9 mouse cellular contexts compared by ENCODE assay signal in the genomic region with DNA sequence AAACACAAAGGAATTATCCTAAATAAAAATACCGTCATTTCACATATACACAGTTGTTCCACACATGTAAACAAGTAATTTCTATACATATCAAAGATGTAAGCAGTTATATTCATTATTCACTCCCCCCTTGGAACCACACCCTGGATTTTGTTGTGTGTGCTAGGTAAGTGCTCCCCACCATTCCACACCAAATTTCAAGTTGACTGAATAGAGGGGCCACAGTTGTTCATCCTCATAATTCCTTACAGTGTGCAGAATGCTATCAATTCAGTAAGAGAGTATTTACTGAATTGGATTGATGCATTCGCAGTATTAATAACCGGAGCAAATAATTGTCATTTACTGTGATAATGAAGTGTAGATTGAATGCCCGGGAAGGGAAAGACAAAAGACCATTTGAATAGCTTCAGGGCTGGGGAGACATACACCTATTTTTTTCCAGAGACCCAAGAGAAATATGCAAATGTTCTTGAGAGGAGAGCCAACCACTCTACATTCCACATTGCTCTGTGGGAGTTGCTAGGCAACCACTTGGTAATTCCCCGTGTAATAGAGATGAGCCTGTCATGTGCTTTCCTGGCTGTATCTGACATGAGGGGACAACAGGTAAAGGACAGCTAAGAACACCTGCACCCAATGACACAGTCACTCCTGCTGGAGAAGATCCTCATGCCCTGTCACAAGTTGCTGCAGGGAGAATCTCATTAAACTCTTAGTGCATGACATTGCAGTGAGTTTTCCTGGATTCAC. TPM values are rescaled to one million over a fixed set of nuclear protein-coding genes. Genes with fewer than 3 reads are reported as not detected.
A peak's percentile ranks its signal among the peaks of the same experiment; 100 is the strongest.
DNase-seq lines count a peak whose midpoint lies in the region; ATAC-seq and TF ChIP-seq lines count a peak whose summit lies in the region.
"Had no signal": no experiment of that assay in that cellular context is flagged by ENCODE, and none has a peak within 500 bp of the region (broad histone marks: within the 10 kb centered on the region; RNA-seq: fewer than 3 reads in every experiment).

No protein-coding gene starts in this region.

- H3K9ac ChIP-seq in CH12.LX (ENCODE audit: insufficient read depth, low read depth) = no peak overlapping the region; the same call in 1 of the 2 replicates
- H3K9ac ChIP-seq in forebrain, embryonic 15.5 days (replicated peaks) = no peak overlapping the region
- peak overlapping the region; percentile 18; the same call in 1 of the 2 replicates for H3K9ac ChIP-seq in midbrain, embryonic 11.5 days (ENCODE audit: low read length)
- no peak overlapping the region for H3K9ac ChIP-seq in intestine, postnatal 0 days (ENCODE audit: low read depth, low read length)
- no peak overlapping the region for H3K9ac ChIP-seq in liver, postnatal 0 days (replicated peaks)
- H3K9ac ChIP-seq: embryonic facial prominence, embryonic 12.5 days had no signal

- ATAC-seq in forebrain, embryonic 15.5 days (replicated peaks) = peak; percentile 65
- ATAC-seq in midbrain, embryonic 11.5 days (ENCODE audit: low FRiP score) = peak; percentile 68
- no peak for ATAC-seq in megakaryocyte-erythroid progenitor cell, adult 5-6 weeks (replicated peaks; ENCODE audit: low FRiP score, low TSS enrichment, poor library complexity, severe bottlenecking)
- no peak for ATAC-seq in intestine, postnatal 0 days
- ATAC-seq in liver, postnatal 0 days = no peak

- TF ChIP-seq EP300 in CH12.LX (IDR thresholded peaks at IDR 0.05; ENCODE audit: low read length) = 0 out of 2 replicates have a peak, but pooled peaks have one; percentile 49
- TF ChIP-seq EP300 in liver, postnatal 0 days (IDR thresholded peaks at IDR 0.05; ENCODE audit: low read depth) = no peak

- H3K4me1 ChIP-seq in CH12.LX (ENCODE audit: control insufficient read depth in 1 of 2, insufficient read depth in 2 of 2) = peaks cover 4 to 55% of the 10 kb centered on the region in 2 experiments
- peaks cover 33% of the 10 kb centered on the region for H3K4me1 ChIP-seq in forebrain, embryonic 15.5 days
- peaks cover 28% of the 10 kb centered on the region for H3K4me1 ChIP-seq in midbrain, embryonic 11.5 days (ENCODE audit: control insufficient read depth, insufficient read depth, low read length)
- 0 out of 2 replicates have a peak, but pooled peaks cover 3% of the 10 kb centered on the region for H3K4me1 ChIP-seq in intestine, postnatal 0 days (replicated peaks; ENCODE audit: control insufficient read depth, insufficient read depth, low read length)
- H3K4me1 ChIP-seq in liver, postnatal 0 days (ENCODE audit: insufficient read depth) = peaks cover 6% of the 10 kb centered on the region; the same call in 1 of the 2 replicates

- TF ChIP-seq RAD21 in CH12.LX (IDR thresholded peaks at IDR 0.05; ENCODE audit: low read depth, low read length) = no peak

- H3K36me3 ChIP-seq in CH12.LX (replicated peaks in 1 of 2; ENCODE audit: control insufficient read depth in 1 of 2, insufficient read depth in 1 of 2, low read length in 1 of 2) = no peaks in the 10 kb centered on the region
- H3K36me3 ChIP-seq in forebrain, embryonic 15.5 days = no peaks in the 10 kb centered on the region
- no peaks in the 10 kb centered on the region for H3K36me3 ChIP-seq in midbrain, embryonic 11.5 days (ENCODE audit: control insufficient read depth, insufficient read depth, low read length)
- no peaks in the 10 kb centered on the region for H3K36me3 ChIP-seq in intestine, postnatal 0 days (ENCODE audit: control insufficient read depth, insufficient read depth)
- no peaks in the 10 kb centered on the region for H3K36me3 ChIP-seq in liver, postnatal 0 days (replicated peaks; ENCODE audit: insufficient read depth, low read length)
- H3K36me3 ChIP-seq: embryonic facial prominence, embryonic 12.5 days; limb, embryonic 13.5 days had no signal

- no peak for TF ChIP-seq CTCF in CH12.LX (conservative IDR thresholded peaks at IDR 0.05 in 1 of 2, IDR thresholded peaks at IDR 0.05 in 1 of 2; ENCODE audit: low read depth in 2 of 2, low read length in 2 of 2)
- no peak for TF ChIP-seq CTCF in intestine, postnatal 0 days (IDR thresholded peaks at IDR 0.05; ENCODE audit: low read depth)
- TF ChIP-seq CTCF in liver, postnatal 0 days (IDR thresholded peaks at IDR 0.05; ENCODE audit: low read depth) = no peak

- in situ Hi-C loops in CH12.LX (cut with MboI; ENCODE audit: low pct_ligation_motif_present, low pct_unique_long_range_greater_than_20kb, low sequenced_read_pairs) = no loop called here

- peak; percentile 48 to 53 for DNase-seq in B cell, adult 2 months
- peak; percentile 92 for DNase-seq in CH12.LX (ENCODE audit: extremely low read depth)
- peak; percentile 97 for DNase-seq in midbrain, embryonic 11.5 days (ENCODE audit: low spot score, missing footprints)
- DNase-seq in liver, postnatal 0 days = no peak

- H3K4me3 ChIP-seq in CH12.LX (replicated peaks in 1 of 3; ENCODE audit: low read depth in 2 of 3, low read length in 2 of 3, poor library complexity in 1 of 3) = no peak overlapping the region
- no peak overlapping the region for H3K4me3 ChIP-seq in forebrain, embryonic 15.5 days
- no peak overlapping the region for H3K4me3 ChIP-seq in midbrain, embryonic 11.5 days (ENCODE audit: low read depth, low read length)
- H3K4me3 ChIP-seq in intestine, postnatal 0 days (ENCODE audit: low read depth, low read length) = no peak overlapping the region
- H3K4me3 ChIP-seq in liver, postnatal 0 days (ENCODE audit: low read depth, low read length) = no peak overlapping the region
- H3K4me3 ChIP-seq: embryonic facial prominence, embryonic 12.5 days; limb, embryonic 13.5 days had no signal

- TF ChIP-seq POLR2A in CH12.LX (IDR thresholded peaks at IDR 0.05; ENCODE audit: low read depth, low read length) = no peak

- H3K79me2 ChIP-seq in CH12.LX (replicated peaks; ENCODE audit: control insufficient read depth, extremely low read depth, insufficient read depth, poor library complexity, severe bottlenecking) = no peaks in the 10 kb centered on the region

- H3K27me3 ChIP-seq in CH12.LX (replicated peaks) = no peaks in the 10 kb centered on the region
- no peaks in the 10 kb centered on the region for H3K27me3 ChIP-seq in forebrain, embryonic 15.5 days
- H3K27me3 ChIP-seq in midbrain, embryonic 11.5 days (ENCODE audit: control insufficient read depth, insufficient read depth, low read length) = no peaks in the 10 kb centered on the region
- 0 out of 2 replicates have a peak, but pooled peaks cover 11% of the 10 kb centered on the region for H3K27me3 ChIP-seq in intestine, postnatal 0 days (replicated peaks; ENCODE audit: control insufficient read depth, insufficient read depth, low read length)
- no peaks in the 10 kb centered on the region for H3K27me3 ChIP-seq in liver, postnatal 0 days (ENCODE audit: insufficient read depth, low read length)
- H3K27me3 ChIP-seq: embryonic facial prominence, embryonic 12.5 days had no signal

- dilution Hi-C loops in CH12.LX (cut with MboI; ENCODE audit: extremely low pct_ligation_motif_present, extremely low pct_unique_long_range_greater_than_20kb, low sequenced_read_pairs) = no loop called here

- H3K4me2 ChIP-seq in CH12.LX (ENCODE audit: insufficient read depth, low read depth, poor library complexity, severe bottlenecking) = peak overlapping the region; percentile 73
- peak overlapping the region; percentile 23; the same call in 1 of the 2 replicates for H3K4me2 ChIP-seq in forebrain, embryonic 15.5 days (replicated peaks)
- peak overlapping the region; percentile 24 for H3K4me2 ChIP-seq in midbrain, embryonic 11.5 days
- H3K4me2 ChIP-seq in intestine, postnatal 0 days (replicated peaks; ENCODE audit: low read depth) = no peak overlapping the region
- no peak overlapping the region for H3K4me2 ChIP-seq in liver, postnatal 0 days (ENCODE audit: low read depth, low read length)
- H3K4me2 ChIP-seq: embryonic facial prominence, embryonic 12.5 days; limb, embryonic 13.5 days had no signal

- no peaks in the 10 kb centered on the region for H3K9me3 ChIP-seq in CH12.LX (replicated peaks; ENCODE audit: low read length)
- H3K9me3 ChIP-seq in forebrain, embryonic 15.5 days = no peaks in the 10 kb centered on the region
- no peaks in the 10 kb centered on the region for H3K9me3 ChIP-seq in midbrain, embryonic 11.5 days (ENCODE audit: control insufficient read depth, low read length)
- H3K9me3 ChIP-seq in intestine, postnatal 0 days (ENCODE audit: control insufficient read depth) = no peaks in the 10 kb centered on the region
- no peaks in the 10 kb centered on the region for H3K9me3 ChIP-seq in liver, postnatal 0 days (ENCODE audit: low read length)
- H3K9me3 ChIP-seq: embryonic facial prominence, embryonic 12.5 days; limb, embryonic 13.5 days had no signal

- 6% methylated on average over 5 of the region's 5 CpGs for whole genome bisulfite sequencing in forebrain, embryonic 15.5 days
- WGBS in midbrain, embryonic 11.5 days = 17% methylated on average over 5 of the region's 5 CpGs
- WGBS in intestine, postnatal 0 days = 63% methylated on average over 5 of the region's 5 CpGs
- WGBS in liver, postnatal 0 days (ENCODE audit: insufficient replicate concordance) = 60% methylated on average over 5 of the region's 5 CpGs

- no peak overlapping the region for H3K27ac ChIP-seq in CH12.LX (ENCODE audit: insufficient read depth, low read depth)
- peak overlapping the region; percentile 88 for H3K27ac ChIP-seq in forebrain, embryonic 15.5 days (replicated peaks)
- peak overlapping the region; percentile 75 for H3K27ac ChIP-seq in midbrain, embryonic 11.5 days (ENCODE audit: low read depth, low read length)
- H3K27ac ChIP-seq in intestine, postnatal 0 days (ENCODE audit: low read depth, low read length) = no peak overlapping the region
- no peak overlapping the region for H3K27ac ChIP-seq in liver, postnatal 0 days (ENCODE audit: low read depth)
- H3K27ac ChIP-seq: limb, embryonic 13.5 days had no signal

RNA-seq across cellular contexts. Expression of a gene that starts 4.9 kb away (rescaled TPM):
- total RNA-seq in CH12.LX (2012; rRNA removed) (18.7 and 19.6 TPM in 2 replicates), CH12.LX (2014; rRNA removed) (15.7 and 16.7 TPM in 2 replicates)
- polyA plus RNA-seq in CH12.LX (2012; ENCODE audit: insufficient read length, low read depth) = 17.5 and 20.5 TPM in 2 replicates
- polyA plus RNA-seq in forebrain, embryonic 15.5 days (2015; fragmentation: Nextera tagmentation; extraction: Ambion mirVana) = 53.6 and 55.3 TPM in 2 replicates
- polyA plus RNA-seq in midbrain, embryonic 11.5 days (2014; fragmentation: Nextera tagmentation; extraction: Ambion mirVana) = 37.9 and 38.4 TPM in 2 replicates
- total RNA-seq in megakaryocyte-erythroid progenitor cell, adult 5-6 weeks (2014; fragmentation: Nextera tagmentation) = 29.2 and 35.6 TPM in 2 replicates
- 22.0 and 23.0 TPM in 2 replicates for total RNA-seq in megakaryocyte-erythroid progenitor cell, adult 5-6 weeks (2017)
- polyA plus RNA-seq in intestine, postnatal 0 days (2015; fragmentation: Nextera tagmentation; extraction: Ambion mirVana) = 3.2 and 3.8 TPM in 2 replicates
- polyA plus RNA-seq in liver, postnatal 0 days (2015; fragmentation: Nextera tagmentation; extraction: Ambion mirVana) = 4.4 and 4.7 TPM in 2 replicates

RNA-seq across cellular contexts. Expression of a gene that starts 48.3 kb away (rescaled TPM):
- total RNA-seq in CH12.LX (2012; rRNA removed) (not detected in 2 replicates), CH12.LX (2014; rRNA removed) (not detected in 2 replicates)
- not detected in 2 replicates for polyA plus RNA-seq in CH12.LX (2012; ENCODE audit: insufficient read length, low read depth)
- polyA plus RNA-seq in forebrain, embryonic 15.5 days (2015; fragmentation: Nextera tagmentation; extraction: Ambion mirVana) = 6.6 and 7.1 TPM in 2 replicates
- polyA plus RNA-seq in midbrain, embryonic 11.5 days (2014; fragmentation: Nextera tagmentation; extraction: Ambion mirVana) = 0.41 and 0.51 TPM in 2 replicates
- not detected in 2 replicates for total RNA-seq in megakaryocyte-erythroid progenitor cell, adult 5-6 weeks (2014; fragmentation: Nextera tagmentation)
- not detected in 2 replicates for total RNA-seq in megakaryocyte-erythroid progenitor cell, adult 5-6 weeks (2017)
- polyA plus RNA-seq in intestine, postnatal 0 days (2015; fragmentation: Nextera tagmentation; extraction: Ambion mirVana) = 0.46 and 0.55 TPM in 2 replicates
- polyA plus RNA-seq in liver, postnatal 0 days (2015; fragmentation: Nextera tagmentation; extraction: Ambion mirVana) = not detected in 2 replicates
- polyA plus RNA-seq: limb, embryonic 13.5 days had no signal

RNA-seq across cellular contexts. Expression of a gene that starts 57.3 kb away (rescaled TPM):
- total RNA-seq in CH12.LX (2012; rRNA removed) (19.6 and 21.4 TPM in 2 replicates), CH12.LX (2014; rRNA removed) (7.0 and 8.2 TPM in 2 replicates)
- 10.2 and 12.1 TPM in 2 replicates for polyA plus RNA-seq in CH12.LX (2012; ENCODE audit: insufficient read length, low read depth)
- 94.9 and 95.8 TPM in 2 replicates for polyA plus RNA-seq in forebrain, embryonic 15.5 days (2015; fragmentation: Nextera tagmentation; extraction: Ambion mirVana)
- polyA plus RNA-seq in midbrain, embryonic 11.5 days (2014; fragmentation: Nextera tagmentation; extraction: Ambion mirVana) = 24.4 and 26.4 TPM in 2 replicates
- 0.76 and 0.94 TPM in 2 replicates for total RNA-seq in megakaryocyte-erythroid progenitor cell, adult 5-6 weeks (2014; fragmentation: Nextera tagmentation)
- total RNA-seq in megakaryocyte-erythroid progenitor cell, adult 5-6 weeks (2017) = 1.1 and 2.7 TPM in 2 replicates
- 10.0 and 10.7 TPM in 2 replicates for polyA plus RNA-seq in intestine, postnatal 0 days (2015; fragmentation: Nextera tagmentation; extraction: Ambion mirVana)
- 5.0 and 5.3 TPM in 2 replicates for polyA plus RNA-seq in liver, postnatal 0 days (2015; fragmentation: Nextera tagmentation; extraction: Ambion mirVana)

Comparison
In these comparisons a context has a peak if more than half of its experiments do, and no peak if none do; other contexts are left out.
1. H3K27ac ChIP-seq: peak in forebrain, embryonic 15.5 days (single experiment) and midbrain, embryonic 11.5 days (single experiment); none in CH12.LX (single experiment), intestine, postnatal 0 days (single experiment) and liver, postnatal 0 days (single experiment).
2. H3K4me2 ChIP-seq: peak in CH12.LX (single experiment), forebrain, embryonic 15.5 days (single experiment) and midbrain, embryonic 11.5 days (single experiment); none in intestine, postnatal 0 days (single experiment) and liver, postnatal 0 days (single experiment).
3. ATAC-seq: peak in forebrain, embryonic 15.5 days (single experiment) and midbrain, embryonic 11.5 days (single experiment); none in megakaryocyte-erythroid progenitor cell, adult 5-6 weeks (single experiment), intestine, postnatal 0 days (single experiment) and liver, postnatal 0 days (single experiment).